Mouse (Mus musculus) bone marrow, adult 2 months (tissue): ENCODE data around the gene Wdr18.

Source experiments
- CTCF ChIP-seq: fragments of 200-500 bp; IDR thresholded peaks from 2 replicates; pipeline ENCODE4 v1.5.1; 2011; ENCODE audit warnings: low read length, control low read depth; ENCODE audit not compliant: control insufficient read depth, insufficient read depth
- POLR2A ChIP-seq: fragments of 200-500 bp; IDR thresholded peaks from 2 replicates; pipeline ENCODE4 v1.6.1; 2011; ENCODE audit warnings: low read depth, mild to moderate bottlenecking, control low read depth, low read length, borderline replicate concordance; ENCODE audit not compliant: control insufficient read depth

GRCm38 (mm10) chr10:79958140-79958816 is 1.7 kb upstream of the Wdr18 start:
- TF ChIP-seq CTCF (peak; percentile 99), POLR2A (no peak)
